Mouse (Mus musculus) lung, embryonic 16.5 days (tissue): ENCODE data around the gene Otud4. TPM values are rescaled to one million over a fixed set of nuclear protein-coding genes. Genes with fewer than 3 reads are reported as not detected.
A peak's percentile ranks its signal among the peaks of the same experiment; 100 is the strongest.

Experiments used
- ATAC-seq: fragments of 200-750 bp; cut with Nextera tagmentation; 2 replicates; pipeline ENCODE4 v1.8.0; 2017; ENCODE audit warnings: low read depth, mild to moderate bottlenecking, moderate library complexity
- H3K27ac ChIP-seq: fragments of 300-500 bp; sonication (generic); 2 replicates; pipeline ENCODE4 v1.5.1; 2014; ENCODE audit warnings: mild to moderate bottlenecking, control low read depth, low read length
- H3K27me3 ChIP-seq: fragments of 300-500 bp; sonication (generic); 2 replicates; pipeline ENCODE4 v1.6.1; 2014; ENCODE audit warnings: low read depth, low read length, mixed read lengths; ENCODE audit not compliant: control insufficient read depth, insufficient read depth
- H3K36me3 ChIP-seq: fragments of 300-500 bp; sonication (generic); 2 replicates; pipeline ENCODE4 v1.6.1; 2014; ENCODE audit warnings: low read length; ENCODE audit not compliant: control insufficient read depth, insufficient read depth
- H3K4me1 ChIP-seq: fragments of 300-500 bp; sonication (generic); replicated peaks from 2 replicates; pipeline ENCODE4 v1.6.1; 2014; ENCODE audit warnings: low read length, mixed read lengths; ENCODE audit not compliant: control insufficient read depth, insufficient read depth
- H3K4me2 ChIP-seq: fragments of 300-500 bp; sonication (generic); 2 replicates; pipeline ENCODE4 v1.6.1; 2014; ENCODE audit warnings: low read depth, low read length, control low read depth
- H3K4me3 ChIP-seq: fragments of 300-500 bp; sonication (generic); 2 replicates; pipeline ENCODE4 v1.5.1; 2014; ENCODE audit warnings: mild to moderate bottlenecking, low read length, control low read depth
- H3K9ac ChIP-seq: fragments of 300-500 bp; sonication (generic); 2 replicates; pipeline ENCODE4 v1.6.1; 2014; ENCODE audit warnings: low read length, control low read depth
- H3K9me3 ChIP-seq: fragments of 300-500 bp; sonication (generic); 2 replicates; pipeline ENCODE4 v1.6.1; 2016; ENCODE audit warnings: low read length; ENCODE audit not compliant: control insufficient read depth
- WGBS: fragments of 180-500 bp; shearing (Covaris S2); extraction: QIAGEN DNeasy Blood & Tissue Kit; methylation state at CpG from one replicate; pipeline ENCODE4 v1.1.7; 2014; 5-methylcytosine and 5-hydroxymethylcytosine counted together
- polyA plus RNA-seq: library from polyadenylated mRNA; unstranded; fragments of >200 nt; fragmentation: Nextera tagmentation; extraction: Ambion mirVana; gene quantifications from 2 replicates; pipeline ENCODE4 v1.2.1, GENCODE M21; 2015

Gene Otud4
- polyA plus RNA-seq, 1 experiment from 2014 or later = 13.4 TPM

- H3K9ac ChIP-seq = peak within 1 kb of the TSS; percentile 88
- under 1% methylated on average over 73 of the region's 73 CpGs for WGBS
- H3K27ac ChIP-seq = peak within 1 kb of the TSS; percentile 78
- H3K4me3 ChIP-seq = peak within 1 kb of the TSS; percentile 96
- peak; percentile 100 for ATAC-seq
- peaks cover 10% of the 10 kb centered on the region for H3K36me3 ChIP-seq
- H3K4me1 ChIP-seq = peaks cover 6% of the 10 kb centered on the region
- peak within 1 kb of the TSS; percentile 84 for H3K4me2 ChIP-seq
- H3K9me3 ChIP-seq = no peaks in the 10 kb centered on the region
- H3K27me3 ChIP-seq = no peaks in the 10 kb centered on the region
Measured at GRCm38 (mm10) chr8:79711064-79711961, 71.9 kb downstream of the Otud4 start, which contains the start of the genes Abce1 and Anapc10. Gene Abce1 (minus strand): TSS chr8:79711740. Gene Anapc10 (plus strand): TSS chr8:79711820.

DNA sequence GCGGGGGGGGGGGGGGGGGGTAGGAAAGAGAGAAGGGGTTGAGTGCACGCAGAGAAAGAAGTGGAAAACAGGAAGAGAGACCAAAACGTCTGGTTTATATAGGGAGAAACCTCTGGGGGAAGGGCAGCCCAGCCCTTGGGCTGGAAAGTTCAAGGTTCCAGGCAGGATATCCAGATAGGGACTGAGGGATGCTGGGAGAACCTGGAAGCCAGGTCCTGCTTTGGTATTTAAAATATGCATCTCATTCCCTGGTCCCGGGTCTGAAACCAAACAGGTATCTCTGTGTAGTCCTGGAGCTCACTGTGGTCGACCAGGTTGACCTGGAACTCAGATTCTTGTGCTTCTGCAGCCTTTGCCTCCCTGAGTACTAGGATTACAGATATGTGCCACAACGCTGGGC is 73.3 kb downstream of the Otud4 start:
- no peak for ATAC-seq
- H3K4me1 ChIP-seq = peaks cover 6% of the 10 kb centered on the region
- no peak overlapping the region for H3K9ac ChIP-seq
- peaks cover 8% of the 10 kb centered on the region for H3K36me3 ChIP-seq
- H3K27me3 ChIP-seq = no peaks in the 10 kb centered on the region
- 42% methylated on average over 5 of the region's 6 CpGs for WGBS
- no peak overlapping the region for H3K27ac ChIP-seq
- no peak overlapping the region; the same call in 1 of the 2 replicates for H3K4me3 ChIP-seq
- H3K4me2 ChIP-seq = peak overlapping the region; percentile 48; the same call in 1 of the 2 replicates
- no peaks in the 10 kb centered on the region for H3K9me3 ChIP-seq

GRCm38 (mm10) chr8:79721537-79721936 is 82.1 kb downstream of the Otud4 start:
- H3K36me3 ChIP-seq = peaks cover 14% of the 10 kb centered on the region

DNA sequence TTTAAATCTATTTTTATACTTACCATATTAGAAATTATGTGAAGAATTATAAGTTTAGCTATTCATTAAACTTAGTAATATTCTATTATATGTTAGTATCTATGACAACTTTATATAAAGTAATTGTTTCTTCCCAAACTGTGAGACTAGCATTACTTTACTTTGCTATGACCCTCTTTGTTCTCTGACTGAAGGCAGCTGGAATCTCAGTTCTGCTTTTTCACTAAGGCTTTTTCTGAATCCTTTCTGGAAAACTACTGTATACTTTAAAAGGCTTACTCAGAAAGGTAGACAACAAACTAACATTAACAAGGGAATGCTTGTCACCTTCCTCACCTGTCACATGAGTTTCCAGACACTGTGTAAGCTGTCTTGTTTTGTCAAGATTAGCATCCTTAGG is 83.9 kb downstream of the Otud4 start:
- Histone ChIP-seq H3K4me3 (no peak overlapping the region), H3K4me1 (no peaks in the 10 kb centered on the region), H3K4me2 (no peak overlapping the region), H3K9ac (no peak overlapping the region), H3K27ac (no peak overlapping the region), H3K36me3 (peaks cover 11% of the 10 kb centered on the region), H3K9me3 (no peaks in the 10 kb centered on the region), H3K27me3 (no peaks in the 10 kb centered on the region)
- no peak for ATAC-seq

More at GRCm38 (mm10) chr8:79721537-79721936, 82.1 kb downstream of the Otud4 start:
- Histone ChIP-seq H3K27me3 (no peaks in the 10 kb centered on the region), H3K9me3 (no peaks in the 10 kb centered on the region), H3K4me1 (no peaks in the 10 kb centered on the region), H3K4me3 (no peak overlapping the region), H3K4me2 (no peak overlapping the region), H3K9ac (no peak overlapping the region), H3K27ac (no peak overlapping the region)
- ATAC-seq = no peak

GRCm38 (mm10) chr8:79724589-79724988 is 85.2 kb downstream of the Otud4 start:
- no peak overlapping the region for H3K27ac ChIP-seq
- no peaks in the 10 kb centered on the region for H3K4me1 ChIP-seq
- peaks cover 11% of the 10 kb centered on the region for H3K36me3 ChIP-seq
- no peaks in the 10 kb centered on the region for H3K9me3 ChIP-seq
- WGBS = 53% methylated on average over 3 of the region's 3 CpGs
- H3K4me3 ChIP-seq = no peak overlapping the region
- no peak overlapping the region for H3K4me2 ChIP-seq
- H3K27me3 ChIP-seq = no peaks in the 10 kb centered on the region
- no peak overlapping the region for H3K9ac ChIP-seq
- ATAC-seq = no peak

Other genes with a start within 250 kb of the Otud4 start
- gene Smad1, start 240.1 kb upstream of the Otud4 start, polyA plus RNA-seq = 37.2 and 39.8 TPM in 2 replicates
- gene Abce1, start 72.1 kb downstream of the Otud4 start, polyA plus RNA-seq = 88.0 and 94.9 TPM in 2 replicates
- gene Anapc10, start 72.2 kb downstream of the Otud4 start, polyA plus RNA-seq = 40.1 and 40.2 TPM in 2 replicates